ENCODE assay signal across 1 mouse cellular context in the genomic region with DNA sequence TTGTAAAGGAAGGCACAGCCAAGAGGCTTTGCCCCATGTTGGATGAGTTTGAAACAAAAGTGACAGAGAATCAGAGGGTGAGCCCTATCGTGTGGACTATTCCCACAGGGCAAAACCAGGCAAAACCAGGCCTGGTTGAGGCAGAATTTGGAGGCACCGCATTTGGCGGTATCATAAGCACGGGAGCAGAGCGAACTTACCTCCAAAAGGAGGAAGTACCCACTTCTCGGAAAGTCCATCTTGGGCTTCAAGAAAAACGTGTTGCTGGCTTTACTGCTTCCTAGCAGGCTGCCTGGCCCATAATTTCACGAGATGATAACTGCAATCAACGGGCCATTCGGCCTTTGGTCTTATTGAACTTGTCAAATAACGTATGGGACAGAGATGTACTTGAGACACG.
A peak's percentile ranks its signal among the peaks of the same experiment; 100 is the strongest.
TF ChIP-seq lines count a peak whose summit lies in the region.

No protein-coding gene starts in this region.

TF ChIP-seq in CH12.LX, 34 proteins besides CTCF, POLR2A, EP300 and RAD21:
- TF ChIP-seq NELFE (IDR thresholded peaks at IDR 0.05; ENCODE audit: low read depth, low read length) (no peak), CHD1 (IDR thresholded peaks at IDR 0.05; ENCODE audit: low read depth, low read length) (no peak), MYC (IDR thresholded peaks at IDR 0.05; ENCODE audit: low read depth, low read length) (0 out of 2 replicates have a peak, but pooled peaks have one; percentile 31), BHLHE40 (IDR thresholded peaks at IDR 0.05; ENCODE audit: low read depth, low read length) (peak; percentile 61), TBP (conservative IDR thresholded peaks at IDR 0.05; ENCODE audit: low read depth, low read length) (no peak), ZNF384 (IDR thresholded peaks at IDR 0.05; ENCODE audit: low read depth, low read length) (peak; percentile 59)
